Mouse (Mus musculus) MEL (cell line): ENCODE results near the gene Tomm22. TPM values are rescaled to one million over a fixed set of nuclear protein-coding genes. Genes with fewer than 3 reads are reported as not detected.

Source experiments
- DNase-seq: peaks from one replicate; pipeline ENCODE4 v3.0.0; 2011; ENCODE audit warnings: low read depth, low spot score
- H3K27ac ChIP-seq: 2 replicates; pipeline ENCODE4 v1.5.1; 2012; ENCODE audit warnings: low read depth, mild to moderate bottlenecking, control low read depth, low read length, moderate library complexity; ENCODE audit not compliant: control insufficient read depth
- H3K27me3 ChIP-seq, 2 experiments: fragments of 150-350 bp in 1 of 2; sonication (generic) in 1 of 2; 2 replicates each; pipeline ENCODE4 v1.6.1; 2012; ENCODE audit warnings: low read length in 2 of 2, mild to moderate bottlenecking in 2 of 2, improper control_type of control experiment in 1 of 2, moderate library complexity in 1 of 2; ENCODE audit not compliant: insufficient read depth in 2 of 2, control insufficient read depth in 1 of 2
- H3K36me3 ChIP-seq, 2 experiments: 2 replicates each; pipeline ENCODE4 v1.6.1; 2012 to 2014; ENCODE audit warnings: low read length in 2 of 2, improper control_type of control experiment in 1 of 2, inconsistent platforms in 1 of 2, mild to moderate bottlenecking in 1 of 2; ENCODE audit not compliant: insufficient read depth in 2 of 2, control insufficient read depth in 1 of 2
- H3K4me1 ChIP-seq, 2 experiments: fragments of 150-350 bp in 1 of 2; sonication (generic) in 1 of 2; 2 replicates each; pipeline ENCODE4 v1.6.1; 2012; ENCODE audit warnings: low read length in 2 of 2, improper control_type of control experiment in 1 of 2, mild to moderate bottlenecking in 1 of 2; ENCODE audit not compliant: insufficient read depth in 2 of 2, control insufficient read depth in 1 of 2
- H3K4me3 ChIP-seq, 2 experiments: fragments of 150-350 bp in 1 of 2; sonication (generic) in 1 of 2; 2 replicates each; pipeline ENCODE4 v1.5.1; 2012; ENCODE audit warnings: low read depth in 2 of 2, low read length in 2 of 2, mild to moderate bottlenecking in 2 of 2, moderate library complexity in 2 of 2, control low read depth in 1 of 2, improper control_type of control experiment in 1 of 2; ENCODE audit not compliant: control insufficient read depth in 1 of 2, insufficient read depth in 1 of 2
- H3K79me2 ChIP-seq: 2 replicates; pipeline ENCODE4 v1.6.1; 2012; ENCODE audit warnings: mild to moderate bottlenecking, low read length, moderate library complexity; ENCODE audit not compliant: control insufficient read depth, poor library complexity, insufficient read depth
- H3K9ac ChIP-seq: 2 replicates; pipeline ENCODE4 v1.6.1; 2012; ENCODE audit warnings: low read depth, mild to moderate bottlenecking, control low read depth, low read length, moderate library complexity; ENCODE audit not compliant: control insufficient read depth, poor library complexity, severe bottlenecking
- H3K9me3 ChIP-seq: fragments of 150-350 bp; sonication (generic); replicated peaks from 2 replicates; pipeline ENCODE4 v1.6.1; 2012; ENCODE audit warnings: mild to moderate bottlenecking, low read length, improper control_type of control experiment, moderate library complexity; ENCODE audit not compliant: insufficient read depth
- BHLHE40 ChIP-seq: IDR thresholded peaks from 2 replicates; pipeline ENCODE4 v1.6.1; 2012; ENCODE audit warnings: low read depth, mild to moderate bottlenecking, inconsistent platforms, low read length, improper control_type of control experiment, borderline replicate concordance
- CHD1 ChIP-seq: IDR thresholded peaks from 2 replicates; pipeline ENCODE4 v1.6.1; 2012; ENCODE audit warnings: low read depth, mild to moderate bottlenecking, inconsistent platforms, low read length, improper control_type of control experiment
- CHD2 ChIP-seq: IDR thresholded peaks from 2 replicates; pipeline ENCODE4 v1.6.1; 2011; ENCODE audit warnings: low read length, improper control_type of control experiment
- CTCF ChIP-seq, 3 experiments: IDR thresholded peaks in 2 of 3; conservative IDR thresholded peaks in 1 of 3; 2 replicates each; pipeline ENCODE4 v1.5.1; 2011 to 2012; ENCODE audit warnings: low read length in 3 of 3, low read depth in 2 of 3, mild to moderate bottlenecking in 2 of 3, improper control_type of control experiment in 1 of 3, inconsistent platforms in 1 of 3, mixed read lengths in 1 of 3, moderate library complexity in 1 of 3; ENCODE audit not compliant: control insufficient read depth in 1 of 3, insufficient read depth in 1 of 3, poor library complexity in 1 of 3, severe bottlenecking in 1 of 3
- E2F4 ChIP-seq: IDR thresholded peaks from 2 replicates; pipeline ENCODE4 v1.6.1; 2011; ENCODE audit warnings: low read depth, low read length, improper control_type of control experiment, borderline replicate concordance
- EP300 ChIP-seq, 2 experiments: IDR thresholded peaks; 2 replicates each; pipeline ENCODE4 v1.6.1; 2011; ENCODE audit warnings: improper control_type of control experiment in 2 of 2, low read length in 2 of 2, low read depth in 1 of 2, mild to moderate bottlenecking in 1 of 2
- ETS1 ChIP-seq: IDR thresholded peaks from 2 replicates; pipeline ENCODE4 v1.6.1; 2012; ENCODE audit warnings: low read depth, mild to moderate bottlenecking, inconsistent platforms, low read length, improper control_type of control experiment, moderate library complexity
- GABPA ChIP-seq: IDR thresholded peaks from 2 replicates; pipeline ENCODE4 v1.6.1; 2012; ENCODE audit warnings: low read depth, mild to moderate bottlenecking, inconsistent platforms, low read length, improper control_type of control experiment, moderate library complexity
- GATA1 ChIP-seq: IDR thresholded peaks from 2 replicates; pipeline ENCODE4 v1.6.1; 2011; ENCODE audit warnings: low read depth, low read length, improper control_type of control experiment
- HCFC1 ChIP-seq: IDR thresholded peaks from 2 replicates; pipeline ENCODE4 v1.6.1; 2012; ENCODE audit warnings: low read depth, mild to moderate bottlenecking, inconsistent platforms, low read length, improper control_type of control experiment, moderate library complexity
- JUND ChIP-seq: IDR thresholded peaks from 2 replicates; pipeline ENCODE4 v1.6.1; 2011; ENCODE audit warnings: low read depth, mild to moderate bottlenecking, improper control_type of control experiment, low read length
- KAT2A ChIP-seq: conservative IDR thresholded peaks from 2 replicates; pipeline ENCODE4 v1.6.1; 2012; ENCODE audit warnings: low read depth, low read length, improper control_type of control experiment, inconsistent platforms
- MAX ChIP-seq: IDR thresholded peaks from 2 replicates; pipeline ENCODE4 v1.6.1; 2011; ENCODE audit warnings: low read length, improper control_type of control experiment
- MAZ ChIP-seq: IDR thresholded peaks from 2 replicates; pipeline ENCODE4 v1.6.1; 2012; ENCODE audit warnings: low read depth, mild to moderate bottlenecking, inconsistent platforms, low read length, improper control_type of control experiment
- MXI1 ChIP-seq: IDR thresholded peaks from 2 replicates; pipeline ENCODE4 v1.6.1; 2011; ENCODE audit warnings: mild to moderate bottlenecking, low read depth, low read length, improper control_type of control experiment
- MYB ChIP-seq: IDR thresholded peaks from 2 replicates; pipeline ENCODE4 v1.6.1; 2011; ENCODE audit warnings: mild to moderate bottlenecking, low read depth, low read length, improper control_type of control experiment
- MYC ChIP-seq: IDR thresholded peaks from 2 replicates; pipeline ENCODE4 v1.6.1; 2011; ENCODE audit warnings: low read depth, mild to moderate bottlenecking, low read length, improper control_type of control experiment, moderate library complexity
- NELFE ChIP-seq: IDR thresholded peaks from 2 replicates; pipeline ENCODE4 v1.6.1; 2011; ENCODE audit warnings: low read depth, low read length, improper control_type of control experiment
- NRF1 ChIP-seq: IDR thresholded peaks from 2 replicates; pipeline ENCODE4 v1.6.1; 2014; ENCODE audit warnings: low read depth, mild to moderate bottlenecking, inconsistent platforms, low read length, improper control_type of control experiment, moderate library complexity; ENCODE audit not compliant: poor library complexity, insufficient read depth, severe bottlenecking
- POLR2A ChIP-seq, 2 experiments: IDR thresholded peaks; 2 replicates each; pipeline ENCODE4 v1.6.1; 2011 to 2012; ENCODE audit warnings: low read length in 2 of 2, mild to moderate bottlenecking in 2 of 2, control low read depth in 1 of 2, improper control_type of control experiment in 1 of 2, low read depth in 1 of 2, moderate library complexity in 1 of 2; ENCODE audit not compliant: control insufficient read depth in 1 of 2, insufficient read depth in 1 of 2, poor library complexity in 1 of 2
- POLR2AphosphoS2 ChIP-seq: IDR thresholded peaks from 2 replicates; pipeline ENCODE4 v1.6.1; 2011; ENCODE audit warnings: low read length, improper control_type of control experiment
- POLR2AphosphoS5 ChIP-seq: IDR thresholded peaks from 2 replicates; pipeline ENCODE4 v1.6.1; 2012; ENCODE audit warnings: low read depth, borderline replicate concordance, mild to moderate bottlenecking, inconsistent platforms, low read length, moderate library complexity, mixed read lengths
- RAD21 ChIP-seq: IDR thresholded peaks from 2 replicates; pipeline ENCODE4 v1.6.1; 2011; ENCODE audit warnings: mild to moderate bottlenecking, low read depth, low read length, improper control_type of control experiment
- RCOR1 ChIP-seq: IDR thresholded peaks from 2 replicates; pipeline ENCODE4 v1.6.1; 2012; ENCODE audit warnings: low read depth, mild to moderate bottlenecking, inconsistent platforms, low read length, improper control_type of control experiment
- SIN3A ChIP-seq: IDR thresholded peaks from 2 replicates; pipeline ENCODE4 v1.6.1; 2012; ENCODE audit warnings: low read length, improper control_type of control experiment, inconsistent platforms
- SMC3 ChIP-seq: IDR thresholded peaks from 2 replicates; pipeline ENCODE4 v1.6.1; 2011; ENCODE audit warnings: low read depth, low read length, improper control_type of control experiment
- TAL1 ChIP-seq: IDR thresholded peaks from 2 replicates; pipeline ENCODE4 v1.6.1; 2012; ENCODE audit warnings: mild to moderate bottlenecking, inconsistent platforms, low read length, moderate library complexity, mixed read lengths
- TBP ChIP-seq: IDR thresholded peaks from 2 replicates; pipeline ENCODE4 v1.8.0; 2011; ENCODE audit warnings: low read depth, low read length, improper control_type of control experiment
- TCF12 ChIP-seq: IDR thresholded peaks from 2 replicates; pipeline ENCODE4 v1.6.1; 2014; ENCODE audit warnings: low read depth, mild to moderate bottlenecking, inconsistent platforms, low read length, improper control_type of control experiment, moderate library complexity
- UBTF ChIP-seq: IDR thresholded peaks from 2 replicates; pipeline ENCODE4 v1.6.1; 2012; ENCODE audit warnings: low read depth, mild to moderate bottlenecking, inconsistent platforms, low read length, improper control_type of control experiment, moderate library complexity, borderline replicate concordance; ENCODE audit not compliant: insufficient read depth
- USF1 ChIP-seq: IDR thresholded peaks from 2 replicates; pipeline ENCODE4 v1.6.1; 2014; ENCODE audit warnings: low read depth, mild to moderate bottlenecking, inconsistent platforms, low read length, improper control_type of control experiment, moderate library complexity
- USF2 ChIP-seq, 2 experiments: IDR thresholded peaks; 2 replicates each; pipeline ENCODE4 v1.6.1; 2011 to 2012; ENCODE audit warnings: improper control_type of control experiment in 2 of 2, low read length in 2 of 2, borderline replicate concordance in 1 of 2, inconsistent platforms in 1 of 2, low read depth in 1 of 2, mild to moderate bottlenecking in 1 of 2; ENCODE audit not compliant: insufficient read depth in 1 of 2
- ZC3H11A ChIP-seq: IDR thresholded peaks from 2 replicates; pipeline ENCODE4 v1.6.1; 2012; ENCODE audit warnings: low read depth, mild to moderate bottlenecking, inconsistent platforms, low read length, improper control_type of control experiment
- ZKSCAN1 ChIP-seq: IDR thresholded peaks from 2 replicates; pipeline ENCODE4 v1.6.1; 2012; ENCODE audit warnings: low read depth, mild to moderate bottlenecking, inconsistent platforms, low read length, improper control_type of control experiment, moderate library complexity
- ZNF384 ChIP-seq: IDR thresholded peaks from 2 replicates; pipeline ENCODE4 v1.6.1; 2012; ENCODE audit warnings: low read depth, mild to moderate bottlenecking, inconsistent platforms, low read length, improper control_type of control experiment
- polyA plus RNA-seq, 2 experiments: library from polyadenylated mRNA; stranded (reverse) in 1 of 2; unstranded in 1 of 2; fragments of >175 nt in 1 of 2; fragments of >200 nt in 1 of 2; gene quantifications; 2 replicates each; pipeline versions ENCODE4 v1.2.1 to v1.2.4; 2012; ENCODE audit warnings: low replicate concordance in 2 of 2, low read depth in 1 of 2; ENCODE audit not compliant: insufficient read length in 2 of 2, insufficient read depth in 1 of 2, missing spikeins in 1 of 2
- total RNA-seq: library from RNA; depleted of rRNA; stranded (reverse); fragments of 300-350 nt; gene quantifications from 2 replicates; pipeline ENCODE4 v1.2.3, GENCODE M21; 2012; rRNA removed

Tomm22 gene
- total RNA-seq (161 and 174 TPM in 2 replicates), polyA plus RNA-seq (100 to 1,000 TPM; 281 to 829 TPM)

DNA sequence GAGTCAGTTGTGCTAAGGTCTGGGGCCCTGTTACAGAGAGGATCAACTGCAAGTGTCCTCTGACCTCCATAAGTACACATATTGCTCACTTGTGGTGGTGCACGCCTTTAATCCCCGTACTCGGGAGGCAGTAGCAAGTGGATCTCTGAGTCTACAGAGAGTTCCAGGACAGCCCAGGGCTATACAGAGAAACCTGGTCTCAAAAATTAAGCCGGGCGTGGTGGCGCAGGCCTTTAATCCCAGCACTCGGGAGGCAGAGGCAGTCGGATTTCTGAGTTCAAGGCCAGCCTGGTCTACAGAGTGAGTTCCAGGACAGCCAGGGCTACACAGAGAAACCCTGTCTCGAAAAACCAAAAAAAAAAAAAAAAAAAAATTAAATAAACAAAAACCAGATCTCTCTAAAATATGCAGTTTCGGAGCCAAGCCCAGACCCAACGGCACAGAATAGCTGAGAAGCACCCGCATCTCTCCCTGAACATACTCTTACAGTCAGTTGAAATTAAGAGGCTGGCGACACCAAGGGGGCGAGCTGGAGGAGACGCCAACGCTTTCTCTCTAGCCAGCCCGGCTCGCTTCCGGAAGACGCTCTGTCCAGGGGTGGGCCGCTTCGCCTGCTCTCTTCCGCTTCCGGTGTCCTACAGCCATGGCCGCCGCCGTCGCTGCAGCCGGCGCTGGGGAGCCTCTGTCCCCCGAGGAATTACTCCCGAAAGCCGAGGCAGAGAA, at the start of gene Tomm22:
Gene Tomm22 (plus strand): TSS at position 613 of the 723 bp plus-strand sequence.
- DNase-seq = peak; percentile 95
- Histone ChIP-seq H3K9me3 (no peaks in the 10 kb centered on the region), H3K27me3 (no peaks in the 10 kb centered on the region), H3K4me1 (no peaks in the 10 kb centered on the region), H3K79me2 (peaks cover 17% of the 10 kb centered on the region), H3K4me3 (peak within 1 kb of the TSS; percentile 88 to 98), H3K27ac (peak within 1 kb of the TSS; percentile 74), H3K9ac (peak within 1 kb of the TSS; percentile 97), H3K36me3 (peaks cover 11% of the 10 kb centered on the region in 2 experiments)
- TF ChIP-seq USF2 (IDR thresholded peaks at IDR 0.05; ENCODE audit: borderline replicate concordance in 1 of 2, insufficient read depth in 1 of 2, low read depth in 1 of 2, low read length in 2 of 2) (no peak), RAD21 (no peak), ZC3H11A (no peak), MYC (peak; percentile 65; the same call in 1 of the 2 replicates), MXI1 (peak; percentile 91), EP300 (IDR thresholded peaks at IDR 0.05; ENCODE audit: low read depth in 1 of 2, low read length in 2 of 2) (peak in 1 of 2 experiments; percentile 26; a peak in 1 of 4 replicates), ZNF384 (peak; percentile 63), NELFE (peak; percentile 87), CHD1 (no peak), NRF1 (no peak), RCOR1 (peak; percentile 62; the same call in 1 of the 2 replicates), HCFC1 (peak; percentile 95), UBTF (no peak), TAL1 (no peak), ETS1 (0 out of 2 replicates have a peak, but pooled peaks have one; percentile 53), SIN3A (peak; percentile 90), MAZ (peak; percentile 61; the same call in 1 of the 2 replicates), JUND (no peak), POLR2AphosphoS5 (no peak), GATA1 (no peak), GABPA (peak; percentile 76; the same call in 1 of the 2 replicates), USF1 (no peak), TCF12 (peak; percentile 83), CHD2 (no peak), ZKSCAN1 (no peak), MAX (no peak), KAT2A (peak; percentile 85), MYB (no peak), TBP (peak; percentile 84; the same call in 1 of the 2 replicates), POLR2A (IDR thresholded peaks at IDR 0.05; ENCODE audit: control insufficient read depth in 1 of 2, insufficient read depth in 1 of 2, low read depth in 1 of 2, low read length in 2 of 2, poor library complexity in 1 of 2) (peak in 1 of 2 experiments; percentile 81; a peak in 2 of 4 replicates), E2F4 (no peak), POLR2AphosphoS2 (peak; percentile 78; the same call in 1 of the 2 replicates), SMC3 (no peak), BHLHE40 (no peak), CTCF (IDR thresholded peaks at IDR 0.05 in 2 of 3, conservative IDR thresholded peaks at IDR 0.05 in 1 of 3; ENCODE audit: control insufficient read depth in 1 of 3, insufficient read depth in 1 of 3, low read depth in 2 of 3, low read length in 3 of 3, poor library complexity in 1 of 3, severe bottlenecking in 1 of 3) (peak; percentile 12 to 74 (median 66); a peak in 4 of 6 replicates)
